Mouse (Mus musculus) neural tube, embryonic 12.5 days (tissue): ENCODE results near the gene Hhipl1. TPM values are rescaled to one million over a fixed set of nuclear protein-coding genes. Genes with fewer than 3 reads are reported as not detected.

ENCODE experiments used
- ATAC-seq: fragments of 200-750 bp; cut with Nextera tagmentation; 2 replicates; pipeline ENCODE4 v1.8.0; 2017; ENCODE audit warnings: low read depth, mild to moderate bottlenecking, moderate TSS enrichment, moderate library complexity; ENCODE audit not compliant: low FRiP score
- H3K27ac ChIP-seq: fragments of 300-500 bp; sonication (generic); 2 replicates; pipeline ENCODE4 v1.5.1; 2016
- H3K27me3 ChIP-seq: fragments of 300-500 bp; sonication (generic); replicated peaks from 2 replicates; pipeline ENCODE4 v1.6.1; 2016; ENCODE audit warnings: mild to moderate bottlenecking
- H3K36me3 ChIP-seq: fragments of 300-500 bp; sonication (generic); 2 replicates; pipeline ENCODE4 v1.6.1; 2016; ENCODE audit warnings: mild to moderate bottlenecking
- H3K4me1 ChIP-seq: fragments of 300-500 bp; sonication (generic); 2 replicates; pipeline ENCODE4 v1.6.1; 2016
- H3K4me2 ChIP-seq: fragments of 300-500 bp; sonication (generic); replicated peaks from 2 replicates; pipeline ENCODE4 v1.6.1; 2016; ENCODE audit warnings: mild to moderate bottlenecking
- H3K4me3 ChIP-seq: fragments of 300-500 bp; sonication (generic); 2 replicates; pipeline ENCODE4 v1.5.1; 2016
- H3K9ac ChIP-seq: fragments of 300-500 bp; sonication (generic); 2 replicates; pipeline ENCODE4 v1.6.1; 2016; ENCODE audit warnings: mild to moderate bottlenecking
- H3K9me3 ChIP-seq: fragments of 300-500 bp; sonication (generic); 2 replicates; pipeline ENCODE4 v1.6.1; 2016; ENCODE audit warnings: mild to moderate bottlenecking
- WGBS: fragments of 180-500 bp; shearing (Covaris S2); methylation state at CpG from one replicate; pipeline ENCODE4 v1.1.7; 2016; 5-methylcytosine and 5-hydroxymethylcytosine counted together
- polyA plus RNA-seq: library from polyadenylated mRNA; unstranded; fragments of >200 nt; fragmentation: Nextera tagmentation; extraction: Ambion mirVana; gene quantifications from 2 replicates; pipeline ENCODE4 v1.2.1, GENCODE M21; 2016

The Hhipl1 gene
- polyA plus RNA-seq, 1 experiment from 2014 or later = 2.3 TPM

- H3K4me3 ChIP-seq = no peak overlapping the region
- H3K4me1 ChIP-seq = peaks cover 8% of the 10 kb centered on the region; the same call in 1 of the 2 replicates
- no peak overlapping the region for H3K27ac ChIP-seq
- no peak for ATAC-seq
- H3K9ac ChIP-seq = no peak overlapping the region
- H3K9me3 ChIP-seq = peaks cover 6% of the 10 kb centered on the region
- no peaks in the 10 kb centered on the region for H3K36me3 ChIP-seq
- H3K4me2 ChIP-seq = no peak overlapping the region
- WGBS = 92% methylated on average over 10 of the region's 10 CpGs
- peaks cover 35% of the 10 kb centered on the region for H3K27me3 ChIP-seq
These were observed 44.9 kb downstream of the Hhipl1 start for GRCm38 (mm10) chr12:108350931-108351330.

GRCm38 (mm10) chr12:108352371-108353136 is 46.5 kb downstream of the Hhipl1 start:
- Histone ChIP-seq H3K27ac (no peak overlapping the region), H3K27me3 (peaks cover 35% of the 10 kb centered on the region), H3K4me2 (peak overlapping the region; percentile 53), H3K4me3 (peak overlapping the region; percentile 11; the same call in 1 of the 2 replicates), H3K9me3 (peaks cover 8% of the 10 kb centered on the region), H3K4me1 (peaks cover 8% of the 10 kb centered on the region; the same call in 1 of the 2 replicates), H3K36me3 (no peaks in the 10 kb centered on the region), H3K9ac (peak overlapping the region; percentile 47)
- no peak for ATAC-seq
- WGBS = 9% methylated on average over 35 of the region's 35 CpGs

GRCm38 (mm10) chr12:108354284-108354683 is 48.2 kb downstream of the Hhipl1 start:
- ATAC-seq = no peak
- H3K4me3 ChIP-seq = no peak overlapping the region
- peaks cover 35% of the 10 kb centered on the region for H3K27me3 ChIP-seq
- peaks cover 8% of the 10 kb centered on the region; the same call in 1 of the 2 replicates for H3K4me1 ChIP-seq
- H3K9ac ChIP-seq = no peak overlapping the region
- WGBS = 77% methylated on average over 2 of the region's 2 CpGs
- H3K36me3 ChIP-seq = no peaks in the 10 kb centered on the region
- H3K27ac ChIP-seq = no peak overlapping the region
- H3K4me2 ChIP-seq = no peak overlapping the region
- H3K9me3 ChIP-seq = peaks cover 8% of the 10 kb centered on the region

- Histone ChIP-seq H3K9me3 (peaks cover 8% of the 10 kb centered on the region), H3K4me3 (no peak overlapping the region), H3K4me1 (peaks cover 8% of the 10 kb centered on the region; the same call in 1 of the 2 replicates), H3K36me3 (no peaks in the 10 kb centered on the region), H3K9ac (no peak overlapping the region), H3K4me2 (no peak overlapping the region), H3K27ac (no peak overlapping the region), H3K27me3 (peaks cover 35% of the 10 kb centered on the region)
- ATAC-seq = no peak
- WGBS = 94% methylated on average over 1 of the region's 1 CpGs
These were observed 49.2 kb downstream of the Hhipl1 start for GRCm38 (mm10) chr12:108355271-108355670.

GRCm38 (mm10) chr12:108355986-108356385 is 49.9 kb downstream of the Hhipl1 start:
- peaks cover 8% of the 10 kb centered on the region; the same call in 1 of the 2 replicates for H3K4me1 ChIP-seq

GRCm38 (mm10) chr12:108363796-108364195 is 57.7 kb downstream of the Hhipl1 start:
- H3K4me1 ChIP-seq = no peaks in the 10 kb centered on the region
- no peaks in the 10 kb centered on the region for H3K9me3 ChIP-seq
- H3K27ac ChIP-seq = no peak overlapping the region
- H3K36me3 ChIP-seq = no peaks in the 10 kb centered on the region
- WGBS = 3% methylated on average over 5 of the region's 5 CpGs
- H3K9ac ChIP-seq = 0 out of 2 replicates have a peak overlapping the region, but pooled peaks have one; percentile 33
- H3K4me2 ChIP-seq = no peak overlapping the region
- H3K4me3 ChIP-seq = no peak overlapping the region
- H3K27me3 ChIP-seq = no peaks in the 10 kb centered on the region
- ATAC-seq = peak; percentile 80

More at GRCm38 (mm10) chr12:108355986-108356385, 49.9 kb downstream of the Hhipl1 start:
- H3K4me2 ChIP-seq = no peak overlapping the region
- H3K4me3 ChIP-seq = no peak overlapping the region
- no peak overlapping the region for H3K9ac ChIP-seq
- H3K27ac ChIP-seq = no peak overlapping the region
- H3K27me3 ChIP-seq = peaks cover 35% of the 10 kb centered on the region
- H3K36me3 ChIP-seq = no peaks in the 10 kb centered on the region
- H3K9me3 ChIP-seq = peaks cover 8% of the 10 kb centered on the region
- ATAC-seq = no peak

- Histone ChIP-seq H3K9ac (no peak overlapping the region), H3K4me2 (no peak overlapping the region), H3K9me3 (no peaks in the 10 kb centered on the region), H3K36me3 (no peaks in the 10 kb centered on the region), H3K4me3 (no peak overlapping the region), H3K4me1 (peaks cover 2% of the 10 kb centered on the region), H3K27me3 (no peaks in the 10 kb centered on the region), H3K27ac (no peak overlapping the region)
- 43% methylated on average over 3 of the region's 3 CpGs for WGBS
- ATAC-seq = no peak
These were observed 59.3 kb downstream of the Hhipl1 start for GRCm38 (mm10) chr12:108365340-108365739.

- 82% methylated on average over 7 of the region's 7 CpGs for WGBS
These were observed 59.8 kb downstream of the Hhipl1 start for GRCm38 (mm10) chr12:108365868-108366267.

GRCm38 (mm10) chr12:108367909-108368308 is 61.8 kb downstream of the Hhipl1 start:
- no peak overlapping the region for H3K4me2 ChIP-seq
- no peak overlapping the region for H3K27ac ChIP-seq
- no peak overlapping the region for H3K9ac ChIP-seq
- 88% methylated on average over 2 of the region's 2 CpGs for WGBS
- H3K36me3 ChIP-seq = no peaks in the 10 kb centered on the region
- no peaks in the 10 kb centered on the region for H3K27me3 ChIP-seq
- no peaks in the 10 kb centered on the region for H3K9me3 ChIP-seq
- no peak overlapping the region for H3K4me3 ChIP-seq
- H3K4me1 ChIP-seq = peaks cover 14% of the 10 kb centered on the region
- ATAC-seq = no peak

More at GRCm38 (mm10) chr12:108365868-108366267, 59.8 kb downstream of the Hhipl1 start:
- Histone ChIP-seq H3K4me2 (no peak overlapping the region), H3K4me3 (no peak overlapping the region), H3K4me1 (peaks cover 8% of the 10 kb centered on the region), H3K27me3 (no peaks in the 10 kb centered on the region), H3K36me3 (no peaks in the 10 kb centered on the region), H3K27ac (no peak overlapping the region), H3K9me3 (no peaks in the 10 kb centered on the region), H3K9ac (no peak overlapping the region)
- no peak for ATAC-seq

GRCm38 (mm10) chr12:108368921-108369320 is 62.9 kb downstream of the Hhipl1 start:
- H3K9ac ChIP-seq = no peak overlapping the region
- no peak overlapping the region for H3K4me2 ChIP-seq
- peaks cover 21% of the 10 kb centered on the region for H3K4me1 ChIP-seq
- H3K4me3 ChIP-seq = no peak overlapping the region
- 39% methylated on average over 5 of the region's 5 CpGs for WGBS
- no peaks in the 10 kb centered on the region for H3K36me3 ChIP-seq
- H3K27me3 ChIP-seq = no peaks in the 10 kb centered on the region
- no peak for ATAC-seq
- no peak overlapping the region for H3K27ac ChIP-seq
- H3K9me3 ChIP-seq = no peaks in the 10 kb centered on the region

- WGBS = 81% methylated on average over 19 of the region's 19 CpGs
- H3K4me2 ChIP-seq = no peak within 1 kb of the TSS
- H3K9ac ChIP-seq = no peak within 1 kb of the TSS
- no peak within 1 kb of the TSS for H3K4me3 ChIP-seq
- H3K36me3 ChIP-seq = no peaks in the 10 kb centered on the region
- no peak for ATAC-seq
- no peak within 1 kb of the TSS for H3K27ac ChIP-seq
- no peaks in the 10 kb centered on the region for H3K9me3 ChIP-seq
- H3K4me1 ChIP-seq = peaks cover 24% of the 10 kb centered on the region
- no peaks in the 10 kb centered on the region for H3K27me3 ChIP-seq
These were observed 64.7 kb downstream of the Hhipl1 start, which contains the start of gene Eml1 for GRCm38 (mm10) chr12:108370596-108371428. TSS of gene Eml1 (plus strand) at chr12:108370957.

- no peaks in the 10 kb centered on the region for H3K9me3 ChIP-seq
- no peak overlapping the region for H3K4me3 ChIP-seq
- 86% methylated on average over 6 of the region's 6 CpGs for WGBS
- H3K4me1 ChIP-seq = peaks cover 24% of the 10 kb centered on the region
- H3K27ac ChIP-seq = no peak overlapping the region
- H3K27me3 ChIP-seq = no peaks in the 10 kb centered on the region
- H3K4me2 ChIP-seq = no peak overlapping the region
- no peak for ATAC-seq
- H3K36me3 ChIP-seq = no peaks in the 10 kb centered on the region
- H3K9ac ChIP-seq = no peak overlapping the region
These were observed 65.3 kb downstream of the Hhipl1 start for GRCm38 (mm10) chr12:108371429-108371765.
